Mouse (Mus musculus) gastrocnemius, postnatal 10 days (tissue): Measurements from ENCODE around the gene Troap. TPM values are rescaled to one million over a fixed set of nuclear protein-coding genes. Genes with fewer than 3 reads are reported as not detected.
"Not testable (repeated sequence)": the region's sequence is repeated elsewhere in the genome, so short reads cannot be mapped to it uniquely, and the experiment has no call there.

Experiments
- DNase-seq: peaks from one replicate; pipeline ENCODE4 v3.0.0; 2021; ENCODE audit warnings: mixed read lengths
- total RNA-seq, 2 experiments: library from RNA; stranded (reverse); gene quantifications; 2 replicates each; pipeline ENCODE4 v1.2.3; 2021

Gene Troap
- total RNA-seq, 2 experiments from 2014 or later: 2.5 to 4.6 TPM

DNA sequence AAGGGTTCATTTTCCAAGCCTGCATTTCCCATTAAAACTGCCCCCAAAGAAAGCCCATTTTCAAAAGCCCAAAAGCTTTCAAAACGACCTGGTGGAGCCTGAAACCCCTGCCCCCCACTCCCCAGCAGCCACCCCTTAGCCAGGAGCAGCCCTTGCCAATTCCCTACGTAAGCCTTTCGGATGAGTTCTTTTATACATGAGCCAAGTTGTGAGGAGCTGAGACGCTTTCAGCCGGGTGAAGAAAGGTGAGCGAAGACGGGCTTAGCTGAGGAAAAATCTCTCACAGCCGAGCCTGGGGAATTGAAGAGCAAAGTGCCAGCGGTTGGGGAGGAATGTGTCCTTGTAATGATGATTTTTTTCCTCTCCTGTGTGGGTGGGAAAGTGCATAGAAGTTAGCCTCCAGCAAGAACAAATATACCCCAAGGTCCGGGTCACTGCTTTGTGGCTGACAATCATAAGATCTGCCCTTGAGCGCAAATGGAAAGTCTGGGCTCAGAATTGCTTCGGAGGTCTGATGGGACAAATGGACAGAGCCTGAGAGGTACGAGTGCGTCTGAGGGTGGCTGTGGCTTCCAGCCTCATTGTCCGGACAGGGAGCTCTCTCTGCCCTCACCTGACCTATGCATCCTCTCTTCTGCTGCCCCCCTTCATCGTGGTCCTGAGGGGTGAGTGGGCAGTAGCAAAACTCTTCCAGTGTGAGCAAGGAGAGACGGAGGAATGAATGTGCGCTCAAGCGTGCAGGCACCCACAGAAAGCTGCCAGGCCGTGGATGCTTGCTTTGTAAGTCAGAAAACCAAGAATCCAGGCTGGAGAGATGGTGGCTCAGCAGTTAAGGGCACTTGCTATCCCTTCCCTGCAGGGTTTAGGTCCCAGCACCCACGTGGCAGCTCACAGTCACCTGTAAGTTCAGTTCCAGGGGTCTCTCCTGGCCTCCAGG is 33.2 kb upstream of the Troap start:
- no peak for DNase-seq

DNA sequence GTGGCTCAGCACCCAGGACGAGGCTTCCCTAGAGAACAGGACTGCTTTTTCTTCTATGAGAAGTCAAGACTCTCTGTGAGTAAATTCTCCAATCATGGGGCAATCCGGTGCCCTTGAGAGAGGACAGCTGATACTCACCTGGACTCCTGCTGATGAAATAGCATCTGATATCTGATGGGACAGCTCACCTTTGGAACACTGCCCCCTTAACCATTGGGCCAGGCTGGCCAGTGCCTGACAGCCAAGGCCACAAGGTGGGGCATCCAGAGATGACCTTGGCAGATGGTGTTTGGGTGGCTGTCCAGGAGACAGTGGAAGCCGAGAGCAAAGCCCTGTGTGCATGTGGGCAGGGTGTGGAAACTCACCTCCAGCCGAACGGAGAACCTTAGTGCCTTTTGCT is 32.0 kb upstream of the Troap start:
- no peak for DNase-seq

DNA sequence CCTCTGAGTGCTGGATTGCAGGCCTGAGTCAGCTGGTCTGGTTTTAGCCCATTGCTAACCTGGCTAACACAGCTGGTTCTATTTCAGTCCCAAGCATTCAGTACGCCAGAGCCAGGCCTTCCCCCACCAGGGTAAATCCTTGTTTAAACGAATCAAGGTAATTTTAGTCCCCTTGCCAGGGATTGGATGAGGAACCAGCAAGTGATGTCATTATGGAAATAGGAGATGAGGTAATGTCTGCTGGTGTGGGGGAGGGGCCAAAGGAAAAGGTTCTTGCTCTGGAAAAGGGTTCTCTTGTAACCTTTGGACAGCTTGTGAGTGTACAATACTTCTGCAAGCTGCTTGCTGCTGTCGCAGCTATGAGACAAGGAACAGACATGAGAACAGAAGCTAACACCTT is 29.5 kb upstream of the Troap start:
- DNase-seq: no peak

DNA sequence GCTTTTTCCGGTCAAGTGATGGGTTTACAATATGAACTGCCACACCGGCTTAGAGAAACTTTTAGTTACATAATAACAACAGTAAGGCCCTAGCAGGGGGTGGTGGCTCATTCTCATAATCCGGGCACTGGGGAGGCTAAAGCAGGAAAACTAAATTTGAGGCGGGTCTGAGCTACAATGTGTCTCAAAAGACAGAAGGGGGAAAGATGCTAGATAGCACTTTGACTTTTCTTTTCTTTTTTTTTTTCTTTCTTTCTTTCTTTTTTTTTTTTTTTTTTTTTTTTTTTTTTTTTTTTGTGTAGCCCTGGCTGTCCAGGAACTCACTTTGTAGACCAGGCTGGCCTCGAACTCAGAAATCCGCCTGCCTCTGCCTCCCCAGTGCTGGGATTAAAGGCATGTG is 28.6 kb upstream of the Troap start:
- not testable (repeated sequence) for DNase-seq

DNA sequence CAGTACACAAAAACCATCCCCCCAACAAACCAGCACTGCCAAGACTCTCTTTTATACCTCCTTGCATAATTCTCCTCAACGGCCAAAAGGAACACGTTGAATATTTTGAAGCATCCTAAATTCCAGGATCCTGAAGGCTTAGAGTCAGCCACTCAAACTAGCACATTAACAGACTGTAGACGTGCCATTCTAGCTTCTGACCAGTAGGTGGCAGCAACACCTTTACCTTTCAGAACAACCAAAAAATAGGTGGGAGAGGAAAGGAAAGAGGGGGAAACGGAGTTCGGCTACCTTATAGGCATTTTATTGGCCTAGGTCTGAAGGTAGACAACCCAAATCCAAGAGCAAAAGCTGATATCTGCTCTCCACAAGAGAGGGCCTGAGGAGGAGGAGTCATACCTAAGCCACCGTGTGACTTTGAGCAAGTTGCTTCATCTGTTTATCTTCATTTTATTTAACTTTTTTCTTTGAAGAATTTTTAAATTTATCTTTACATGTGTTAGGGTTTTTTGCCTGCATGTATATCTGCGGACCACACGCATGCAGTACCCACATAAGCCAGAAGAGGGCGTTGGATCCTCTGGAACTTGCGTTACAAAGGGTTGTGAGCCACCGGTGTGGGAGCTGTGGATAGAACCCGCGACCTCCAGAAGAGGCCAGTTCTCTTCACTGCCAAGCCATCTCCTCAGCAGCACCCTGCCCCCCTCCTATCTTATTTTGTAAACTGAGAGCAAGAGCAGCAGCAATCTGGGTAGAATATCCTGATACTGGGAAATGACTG is 24.7 kb upstream of the Troap start:
- DNase-seq: no peak

DNA sequence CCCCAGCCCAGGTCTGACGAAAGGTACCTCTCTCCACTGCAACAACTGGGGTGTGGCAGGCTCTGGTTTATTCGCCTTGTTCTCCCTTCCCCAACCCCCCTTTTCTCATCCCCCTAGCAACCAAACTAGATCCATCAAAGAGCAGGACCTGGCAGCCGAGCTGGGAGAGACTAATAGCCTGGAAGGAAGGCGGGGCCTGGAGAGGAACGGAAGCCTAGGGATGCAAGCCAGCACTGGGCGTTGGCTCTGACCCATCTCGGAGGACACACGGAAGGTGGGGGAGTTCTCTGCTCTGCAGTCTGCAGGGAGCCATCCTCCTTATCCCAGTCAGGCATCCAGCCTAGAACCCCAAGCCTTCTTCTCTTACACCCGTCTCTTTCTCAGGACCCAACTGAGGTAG is 21.0 kb upstream of the Troap start:
- DNase-seq: no peak

DNA sequence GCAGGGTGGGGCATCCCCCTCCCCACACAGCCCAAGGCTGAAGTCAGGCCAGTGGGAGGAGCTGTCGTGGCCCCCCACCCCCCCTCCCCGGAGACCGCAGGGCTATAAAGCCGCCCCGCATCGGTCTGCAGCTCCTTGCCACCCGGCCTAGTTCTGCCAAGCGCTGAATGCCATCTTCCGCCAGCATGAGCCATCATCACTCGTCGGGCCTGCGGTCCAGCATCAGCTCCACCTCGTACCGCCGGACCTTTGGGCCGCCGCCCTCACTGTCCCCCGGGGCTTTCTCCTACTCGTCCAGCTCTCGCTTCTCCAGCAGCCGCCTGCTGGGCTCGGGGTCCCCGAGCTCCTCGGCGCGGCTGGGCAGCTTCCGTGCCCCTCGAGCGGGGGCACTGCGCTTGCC is 19.3 kb upstream of the Troap start, which contains the start of gene Prph:
Gene Prph, plus strand, starts transcription at position 135 of the 400 bp plus-strand sequence.
- no peak for DNase-seq

DNA sequence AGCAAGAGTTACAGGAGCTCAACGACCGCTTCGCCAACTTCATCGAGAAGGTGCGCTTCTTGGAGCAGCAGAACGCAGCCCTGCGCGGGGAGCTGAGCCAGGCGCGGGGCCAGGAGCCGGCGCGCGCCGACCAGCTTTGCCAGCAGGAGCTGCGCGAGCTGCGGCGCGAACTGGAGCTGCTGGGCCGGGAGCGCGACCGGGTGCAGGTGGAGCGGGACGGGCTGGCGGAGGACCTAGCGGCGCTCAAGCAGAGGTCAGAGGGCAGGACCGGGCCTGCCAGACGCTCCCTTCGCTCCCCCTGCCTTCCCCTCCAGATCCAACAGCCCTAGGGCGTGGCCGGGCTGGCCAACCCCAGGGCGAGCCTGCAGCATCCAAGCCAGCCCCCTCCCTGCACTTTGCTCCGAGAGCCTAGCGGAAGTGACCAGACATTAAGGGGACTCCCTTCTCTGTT is 18.8 kb upstream of the Troap start:
- peak; percentile 48 for DNase-seq

DNA sequence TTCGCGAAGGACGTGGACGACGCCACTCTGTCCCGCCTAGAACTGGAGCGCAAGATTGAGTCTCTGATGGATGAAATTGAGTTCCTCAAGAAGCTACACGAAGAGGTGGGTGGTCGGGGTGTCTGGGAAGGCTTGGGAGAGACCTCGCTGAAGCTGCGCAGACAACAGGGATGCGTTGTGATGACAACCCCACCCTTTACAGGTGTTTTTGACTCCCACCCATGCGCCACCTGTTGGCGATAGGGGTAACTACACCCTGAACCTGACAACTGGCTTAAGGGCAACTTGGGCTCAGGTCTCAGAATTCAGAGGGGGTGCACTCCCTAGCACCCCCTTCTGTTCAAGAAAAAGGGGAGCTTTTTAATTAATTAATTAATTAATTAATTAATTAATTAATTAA is 18.0 kb upstream of the Troap start:
- no peak for DNase-seq

DNA sequence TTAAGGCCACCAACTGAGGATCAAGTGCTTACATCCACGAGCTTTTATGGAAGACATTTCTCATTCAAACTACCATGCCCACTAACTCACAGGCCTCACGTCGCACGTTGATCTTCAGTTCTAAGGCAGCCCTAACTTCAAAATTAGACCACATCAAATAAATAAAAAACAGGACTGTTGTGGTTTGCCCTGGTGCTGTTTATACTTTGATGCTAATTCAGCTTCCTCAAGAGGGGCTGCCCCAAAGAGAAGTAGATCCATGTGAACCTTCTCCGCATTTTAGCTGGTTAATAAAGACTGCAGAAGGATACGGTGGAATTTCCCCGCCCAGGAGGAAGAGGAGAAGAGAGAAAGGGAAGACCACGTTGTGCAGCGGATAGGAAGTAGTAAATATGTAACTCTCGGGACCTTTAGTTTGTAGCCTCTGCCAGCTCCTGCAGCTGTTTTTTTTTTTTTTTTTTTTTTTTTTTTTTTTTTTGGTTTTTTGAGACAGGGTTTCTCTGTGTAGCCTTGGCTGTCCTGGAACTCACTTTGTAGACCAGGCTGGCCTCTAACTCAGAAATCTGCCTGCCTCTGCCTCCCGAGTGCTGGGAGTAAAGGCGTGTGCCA is 8.7 kb upstream of the Troap start:
- DNase-seq: no peak

DNA sequence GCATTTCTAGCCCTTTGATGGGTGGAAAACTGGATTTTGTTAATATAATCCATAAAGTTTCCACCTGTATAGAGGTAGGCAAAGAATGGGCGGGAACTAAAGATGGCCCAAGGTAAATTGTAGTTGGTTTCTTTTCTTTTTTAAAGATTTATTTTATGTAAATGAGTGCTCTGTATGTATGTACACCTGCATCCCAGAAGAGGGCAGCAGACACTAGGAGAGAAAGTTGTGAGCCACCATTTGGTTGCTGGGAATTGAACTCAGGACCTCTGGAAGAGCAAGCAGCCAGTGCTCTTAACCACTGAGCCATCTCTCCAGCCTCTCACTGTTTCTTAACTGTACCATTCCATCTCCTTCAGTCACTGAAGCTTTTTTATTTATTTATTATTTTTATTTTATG is 2.4 kb upstream of the Troap start:
- DNase-seq: no peak

DNA sequence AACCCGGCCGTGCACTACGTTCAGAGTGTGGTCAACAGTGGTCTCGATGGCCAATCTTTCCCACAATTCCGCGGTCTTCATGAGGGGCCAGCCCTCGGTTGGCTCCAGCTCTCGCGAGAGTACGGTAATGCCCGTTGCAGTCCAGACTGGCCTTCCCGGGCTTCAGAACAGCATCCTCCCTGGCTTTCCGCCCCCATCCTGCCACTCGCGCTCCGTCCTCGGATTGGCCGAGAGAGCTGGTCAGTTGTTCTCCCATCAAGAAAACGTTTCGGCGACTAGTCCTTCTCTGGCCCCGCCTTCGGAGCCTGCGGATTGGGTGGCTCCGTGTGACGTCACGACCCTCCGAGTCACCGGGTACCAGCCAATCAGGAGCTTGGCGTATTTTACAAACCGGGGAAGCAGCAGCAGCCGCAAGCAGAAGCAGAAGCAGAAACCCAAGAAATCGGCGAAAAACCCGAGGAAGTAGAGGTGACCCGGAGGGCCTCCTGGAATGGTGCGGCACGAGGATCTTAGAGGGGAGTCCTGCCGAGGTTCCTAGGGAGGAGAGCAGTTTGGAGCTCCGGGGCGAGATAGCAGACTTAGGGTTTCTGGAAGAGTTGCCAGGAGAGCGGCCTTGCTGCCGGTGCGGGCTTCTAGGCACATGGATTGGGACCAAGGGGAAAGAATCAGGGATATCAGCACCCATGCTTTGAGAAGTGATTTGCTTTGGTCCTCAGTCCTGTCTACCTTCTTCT is 392 bp downstream of the Troap start:
- peak; percentile 97 for DNase-seq

DNA sequence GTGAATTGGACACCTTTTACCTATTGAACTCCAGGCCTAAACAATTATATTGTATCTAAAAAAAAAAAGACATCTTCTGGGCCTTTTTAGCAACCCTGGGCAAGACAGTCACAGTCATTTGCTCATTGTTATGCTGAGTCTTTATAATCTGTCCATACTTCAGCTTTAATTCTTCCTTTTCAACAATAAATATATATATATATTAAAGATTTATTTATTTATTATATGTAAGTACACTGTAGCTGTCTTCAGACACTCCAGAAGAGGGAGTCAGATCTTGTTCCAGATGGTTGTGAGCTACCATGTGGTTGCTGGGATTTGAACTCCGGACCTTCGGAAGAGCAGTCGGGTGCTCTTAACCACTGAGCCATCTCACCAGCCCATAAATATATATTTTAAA is 1.6 kb downstream of the Troap start:
- not testable (repeated sequence) for DNase-seq

DNA sequence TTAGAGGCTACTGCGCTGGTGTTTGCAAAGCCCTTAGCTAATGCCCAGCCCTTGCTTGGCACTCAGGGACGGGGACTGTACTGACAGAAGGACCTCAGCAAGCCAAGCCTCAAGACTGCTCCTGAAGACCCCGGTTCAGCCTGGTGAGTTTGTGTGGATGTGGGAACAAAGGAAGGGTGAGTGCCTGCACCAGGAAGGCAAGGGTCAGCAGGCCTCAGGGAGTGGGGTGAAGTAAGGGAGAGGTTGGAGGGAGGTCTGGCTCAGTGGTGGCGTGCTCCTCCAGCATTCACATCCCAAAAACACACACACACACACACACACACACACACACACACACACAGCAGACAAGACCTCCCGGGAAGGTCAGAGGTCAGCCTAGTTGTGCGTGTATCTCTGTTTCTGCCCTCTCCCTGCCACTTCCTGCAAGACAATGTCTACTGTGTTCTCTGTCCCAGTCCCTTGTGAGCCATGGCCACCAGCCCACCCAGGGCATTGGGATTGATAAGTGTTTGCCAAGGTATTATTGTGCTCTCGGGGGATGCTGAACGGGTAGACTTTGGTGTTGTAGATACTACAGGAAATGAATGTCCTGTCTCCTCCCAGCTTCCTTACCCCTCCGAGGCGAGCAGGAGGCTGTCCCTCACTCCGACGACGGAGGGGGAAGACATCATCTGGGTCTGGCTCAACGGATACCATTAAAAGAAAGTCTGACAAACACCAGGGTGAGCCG is 4.0 kb downstream of the Troap start:
- DNase-seq: no peak

DNA sequence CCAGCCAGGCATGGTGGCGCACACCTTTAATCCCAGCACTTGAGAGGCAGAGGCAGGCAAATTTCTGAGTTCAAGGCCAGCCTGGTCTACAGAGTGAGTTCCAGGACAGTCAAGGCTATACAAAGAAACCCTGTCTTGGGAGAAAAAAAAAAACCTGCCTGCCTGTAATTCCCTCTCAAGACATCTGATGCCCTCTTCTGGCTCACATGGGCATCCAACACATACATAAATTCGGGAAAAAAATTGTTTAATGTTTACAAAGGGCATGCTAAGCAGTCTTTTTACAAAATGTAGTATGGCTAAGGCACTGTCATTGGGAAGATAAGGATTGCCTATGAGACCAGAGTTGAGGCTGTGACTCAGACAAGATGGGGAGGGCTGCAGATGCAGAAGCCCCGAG is 5.4 kb downstream of the Troap start:
- DNase-seq: no peak

DNA sequence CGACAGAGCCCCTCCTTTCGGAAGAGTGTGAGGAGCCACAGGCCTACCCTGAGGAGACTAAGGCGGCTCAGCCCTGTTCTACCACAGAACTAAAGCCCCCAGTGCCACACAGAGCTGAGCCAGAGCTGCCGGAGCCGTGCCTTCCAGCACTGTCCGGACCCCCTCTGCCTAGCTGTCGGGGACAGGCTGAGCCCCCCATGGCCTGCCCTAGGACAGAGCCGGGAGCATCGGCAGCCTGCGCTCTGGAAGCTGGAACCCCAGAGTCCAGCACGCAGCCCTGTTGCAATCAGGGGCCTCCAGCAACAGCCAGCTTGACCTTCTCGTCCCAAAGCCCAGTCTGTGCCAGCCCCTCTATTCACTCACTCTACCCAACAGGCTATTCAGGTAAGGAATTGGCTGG is 7.9 kb downstream of the Troap start:
- no peak for DNase-seq

DNA sequence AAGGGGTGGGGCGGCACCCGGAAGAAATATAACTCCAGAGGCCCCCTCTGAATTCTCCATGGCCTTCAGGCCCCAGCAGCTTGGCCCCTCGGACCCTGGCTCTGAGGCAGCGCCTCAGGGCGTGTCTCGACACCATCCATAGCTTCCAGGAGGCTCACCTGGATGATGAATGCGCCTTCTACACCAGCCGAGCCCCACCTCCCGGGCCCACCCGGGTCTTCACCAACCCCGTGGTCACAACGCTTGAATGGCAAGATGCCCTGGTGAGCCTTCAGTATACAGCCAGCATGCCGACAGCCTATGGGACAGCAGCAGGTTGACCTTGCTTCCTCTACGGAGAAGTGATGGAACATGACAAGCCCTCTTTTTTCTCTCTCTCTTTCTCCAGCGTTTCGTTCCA is 8.5 kb downstream of the Troap start:
- DNase-seq: no peak

DNA sequence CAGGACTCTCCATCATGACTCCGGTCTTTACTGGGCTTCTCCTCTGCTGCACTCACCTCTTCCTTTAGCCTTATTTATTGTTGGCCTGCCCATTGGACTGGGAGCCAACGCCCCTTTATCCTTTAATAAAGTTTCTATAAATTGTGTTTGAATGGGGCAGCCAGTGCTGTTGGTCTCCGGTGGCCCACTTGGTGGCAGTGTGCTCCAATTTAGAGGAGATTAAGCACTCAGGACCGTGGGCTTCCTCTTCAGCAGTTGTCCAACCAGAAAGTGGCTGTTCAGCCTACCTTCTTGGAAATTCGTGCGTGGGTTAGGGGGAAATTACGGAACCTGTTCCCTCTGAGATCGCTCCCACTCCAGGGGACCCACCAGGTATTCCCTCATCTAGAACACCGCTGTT is 8.9 kb downstream of the Troap start:
- DNase-seq: peak; percentile 46

DNA sequence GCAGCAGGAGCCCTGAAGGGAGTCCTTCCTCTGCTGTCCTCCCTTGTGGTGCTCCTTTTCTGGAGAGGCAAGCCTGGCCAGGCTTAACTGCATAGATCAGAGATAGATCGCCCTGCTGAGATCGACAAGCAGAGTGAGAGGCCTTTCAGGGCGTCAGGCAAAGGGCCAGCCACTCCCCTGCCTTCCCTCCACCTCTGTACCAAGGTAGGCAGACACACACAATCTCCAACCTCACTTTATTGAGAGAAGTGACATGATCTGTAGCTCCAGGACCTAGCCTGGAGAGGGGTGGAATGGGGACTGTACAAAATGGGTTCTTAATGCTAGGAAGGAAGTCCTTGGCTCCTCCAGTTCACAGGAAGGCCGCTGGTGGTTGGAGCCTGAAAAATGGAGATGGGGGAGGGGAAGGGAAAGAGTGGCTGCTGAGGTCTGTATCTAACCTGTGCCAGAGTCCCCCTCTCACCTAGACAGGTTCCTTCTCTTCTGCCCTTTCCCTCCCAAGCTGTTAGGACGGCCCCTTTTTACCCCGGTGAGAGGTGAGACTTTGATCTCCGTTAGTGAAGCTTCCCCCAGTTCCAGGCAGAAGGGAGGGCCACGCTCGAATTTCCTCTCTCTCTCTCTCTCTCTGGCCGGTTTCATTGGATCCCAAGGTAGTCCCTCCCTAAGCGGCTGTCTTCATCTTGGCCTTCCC is 9.6 kb downstream of the Troap start:
- DNase-seq: no peak

DNA sequence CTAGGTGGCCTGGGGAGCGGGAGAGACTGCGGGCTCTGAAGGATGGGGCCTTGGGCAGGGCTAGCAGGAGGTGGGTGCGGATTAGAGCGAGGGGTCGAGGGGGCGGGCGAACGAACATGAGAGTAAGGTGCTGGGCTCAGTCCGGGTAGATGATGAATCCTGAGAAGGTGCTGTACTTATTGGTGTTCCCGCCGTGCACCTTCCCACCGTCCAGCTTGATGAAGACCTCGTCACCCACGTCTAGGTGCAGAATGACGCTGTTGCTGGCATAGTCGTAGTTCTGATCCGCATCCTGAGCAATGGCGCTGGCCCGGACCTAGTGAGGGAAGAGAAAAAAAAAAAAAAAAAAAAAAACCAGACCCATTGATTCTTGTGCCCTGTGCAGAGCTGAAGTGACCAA is 10.2 kb downstream of the Troap start:
- DNase-seq: no peak

DNA sequence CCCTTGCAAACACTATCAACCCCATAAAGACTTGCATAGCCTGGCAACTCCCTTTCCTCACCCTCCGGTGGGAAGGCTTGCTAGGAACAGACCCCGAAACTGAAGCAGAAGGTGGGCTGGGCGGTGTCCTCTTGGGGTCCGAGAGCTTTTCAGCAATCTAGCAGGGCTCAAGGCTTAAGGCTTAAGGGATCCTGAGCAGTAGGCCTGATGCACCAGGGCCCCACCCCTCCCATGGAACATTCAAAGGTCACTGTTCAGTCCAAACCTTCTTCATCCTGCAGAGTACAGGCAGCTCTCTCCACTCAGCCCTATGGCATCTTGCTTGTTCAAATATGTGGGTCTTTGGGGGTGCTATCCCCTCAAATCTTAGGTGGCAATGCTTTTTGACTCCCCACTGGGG is 11.6 kb downstream of the Troap start:
- DNase-seq: no peak
